Mouse (Mus musculus): Measurements from ENCODE around the gene Mbnl1. TPM values are rescaled to one million over a fixed set of nuclear protein-coding genes. Genes with fewer than 3 reads are reported as not detected.
A peak's percentile ranks its signal among the peaks of the same experiment; 100 is the strongest.

The Mbnl1 gene
- total RNA-seq (2015): 716 and 772 TPM in 2 replicates
- total RNA-seq (2017): 1,073 and 1,122 TPM in 2 replicates

DNA sequence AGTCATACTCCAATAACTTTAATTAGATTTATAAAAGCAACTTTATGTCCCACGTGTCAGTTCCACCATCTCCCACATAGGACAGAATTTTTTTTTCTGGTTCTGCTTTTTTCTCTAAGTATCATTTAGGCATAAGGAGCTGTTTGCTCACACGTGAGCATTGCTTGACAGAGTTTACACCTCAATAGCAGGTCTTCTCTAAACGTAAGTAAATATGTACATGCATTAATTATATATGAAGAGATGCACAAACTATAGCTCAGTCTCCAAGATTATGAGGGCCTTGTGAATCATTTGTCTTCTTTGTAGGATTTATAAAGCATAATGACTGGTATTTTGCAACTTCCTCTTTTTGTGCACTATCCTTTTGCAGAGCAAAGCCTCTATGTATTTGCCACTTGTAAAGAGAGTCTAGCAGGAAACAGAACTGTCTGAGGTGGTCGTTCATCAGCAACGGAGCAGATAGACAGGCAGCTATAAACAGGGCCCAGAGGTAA, at the start of gene Mbnl1:
TSS of gene Mbnl1 (plus strand) at position 150 of the 497 bp plus-strand sequence.
- peak; percentile 22 for ATAC-seq (ENCODE audit: poor library complexity, severe bottlenecking)

DNA sequence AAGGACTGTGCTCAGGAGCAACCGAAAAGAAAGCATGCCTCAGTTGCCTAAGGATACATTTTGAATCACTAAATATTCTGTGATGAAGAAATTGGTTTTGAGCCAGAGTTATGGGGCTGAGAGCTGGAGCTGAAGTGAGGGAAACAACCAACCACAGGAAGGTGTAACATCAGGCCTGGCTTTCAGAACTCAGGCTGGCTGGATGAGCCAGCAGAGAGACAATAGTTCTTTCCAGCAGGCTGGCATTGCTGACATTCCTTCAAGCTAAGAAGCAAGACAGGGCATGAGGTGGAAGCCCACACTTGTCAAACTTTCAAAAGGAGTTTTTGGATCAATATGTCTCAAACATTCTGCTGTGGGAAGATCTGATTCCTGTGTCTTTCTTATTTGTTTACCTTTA, 48.5 kb upstream of the Mbnl1 start:
- ATAC-seq (ENCODE audit: poor library complexity, severe bottlenecking): no peak

DNA sequence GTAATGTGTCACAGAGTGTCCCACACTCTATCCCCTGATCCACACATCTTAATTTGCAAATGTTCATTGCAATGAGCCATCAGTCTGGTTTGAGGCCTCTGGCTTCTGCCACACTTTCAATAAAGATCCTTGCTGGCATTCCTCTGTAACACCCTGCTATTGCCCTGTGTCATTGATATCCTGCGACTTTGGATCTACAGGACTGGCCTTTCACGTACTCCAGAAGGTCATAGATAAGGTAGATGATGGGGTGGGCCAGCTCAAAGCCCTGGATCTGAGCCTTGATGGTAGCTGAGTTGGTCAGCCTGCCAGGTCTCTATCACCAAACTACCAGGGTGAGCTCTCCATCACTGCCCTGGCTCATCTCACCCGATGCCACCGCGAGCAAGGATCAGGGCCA, 43.6 kb upstream of the Mbnl1 start:
- no peak for ATAC-seq (ENCODE audit: poor library complexity, severe bottlenecking)

DNA sequence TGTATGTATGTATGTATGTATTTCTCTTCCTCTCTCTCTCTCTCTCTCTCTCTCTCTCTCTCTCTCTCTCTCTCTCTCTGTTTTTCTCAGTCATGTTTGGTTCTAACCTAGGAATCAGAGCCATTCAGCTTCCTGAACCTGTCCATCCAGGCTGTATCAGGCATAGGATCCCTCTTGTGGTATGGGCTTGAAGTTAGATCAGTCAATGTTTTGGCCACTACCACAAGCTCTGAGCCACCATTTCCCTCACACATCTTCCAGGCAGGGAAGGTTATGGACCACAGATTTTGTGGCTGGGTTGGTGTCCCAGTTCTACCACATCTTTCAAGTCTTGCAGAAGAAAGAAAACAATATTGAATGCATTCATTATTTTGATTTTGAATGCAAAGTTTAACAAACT, 35.4 kb upstream of the Mbnl1 start:
- no peak for ATAC-seq (ENCODE audit: poor library complexity, severe bottlenecking)

DNA sequence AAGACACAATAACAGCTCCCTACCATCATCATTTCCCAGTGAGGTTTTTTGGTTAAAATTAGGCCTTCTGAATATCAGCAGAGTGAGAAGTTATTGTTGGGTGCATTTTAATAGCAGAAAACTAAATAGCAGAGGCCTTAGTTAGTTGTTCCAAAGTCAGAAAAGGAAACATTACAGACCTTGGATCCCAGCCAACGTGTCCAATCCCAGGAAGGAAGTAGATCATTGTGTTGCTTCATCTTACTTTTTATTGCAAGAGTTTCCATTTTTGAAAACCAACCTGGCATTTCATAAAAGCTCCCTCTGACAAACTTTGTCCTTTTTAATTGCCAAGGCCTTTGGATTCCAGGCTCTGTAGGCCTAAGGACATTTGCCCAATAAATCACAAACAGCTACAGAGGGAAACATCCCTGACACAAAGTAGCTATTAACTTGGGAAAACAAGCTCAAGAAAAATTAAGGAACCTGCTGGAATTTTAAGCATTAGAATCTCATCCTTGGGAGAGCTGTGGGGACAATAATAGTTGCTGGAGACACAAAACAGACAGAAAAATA, 34.9 kb upstream of the Mbnl1 start:
- peak; percentile 68 for ATAC-seq (ENCODE audit: poor library complexity, severe bottlenecking)

DNA sequence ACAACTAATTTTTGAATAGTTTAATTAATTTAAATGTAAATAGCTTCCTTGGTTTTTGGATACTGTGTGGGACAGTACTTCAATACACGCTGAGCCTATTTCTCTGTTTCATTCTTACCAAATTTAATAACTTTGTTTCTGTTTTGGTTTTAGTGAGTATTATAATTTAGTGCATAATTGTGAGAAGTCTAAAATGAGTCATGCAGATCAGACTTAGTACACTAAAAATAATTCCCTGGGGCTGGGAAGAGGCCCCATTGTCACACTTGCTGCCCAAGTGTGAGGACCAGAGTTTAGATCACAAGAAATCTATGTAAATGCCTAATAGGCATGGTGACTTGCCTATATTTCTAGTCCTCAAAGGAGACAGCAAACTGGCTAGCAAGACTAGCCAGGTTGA, 33.9 kb upstream of the Mbnl1 start:
- no peak for ATAC-seq (ENCODE audit: poor library complexity, severe bottlenecking)

DNA sequence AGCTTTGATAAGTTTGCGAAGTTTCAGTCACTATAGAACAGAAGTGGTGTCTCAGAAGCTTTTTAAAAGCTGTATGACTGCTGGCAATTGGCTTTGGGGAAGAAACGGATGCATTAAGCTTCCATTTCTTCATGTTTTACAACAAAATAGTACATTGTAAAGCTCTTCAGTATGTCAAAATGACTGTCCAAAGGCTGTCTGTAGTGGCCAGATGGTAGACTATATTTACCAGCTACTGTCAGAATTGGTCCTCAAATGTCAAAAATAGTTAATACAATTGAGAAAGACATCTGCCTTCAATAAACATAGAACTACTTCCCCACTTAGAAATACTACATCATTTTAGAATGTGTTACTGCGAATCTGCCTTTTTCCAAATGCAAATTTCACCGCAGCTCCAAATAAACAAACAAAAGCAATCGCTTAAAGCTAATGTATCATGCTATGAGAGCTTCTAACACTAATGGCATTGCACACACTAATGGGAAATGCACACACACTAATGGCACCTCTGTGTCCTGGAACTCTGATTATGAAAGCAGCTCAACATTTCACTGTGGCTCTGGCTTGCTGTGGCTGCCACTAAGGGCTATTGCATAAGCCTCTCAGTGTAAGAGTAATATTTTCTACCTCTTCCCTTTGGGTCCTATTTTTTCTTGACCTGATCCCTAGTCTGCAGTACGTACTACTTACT, 10.7 kb upstream of the Mbnl1 start:
- peak; percentile 79 for ATAC-seq (ENCODE audit: poor library complexity, severe bottlenecking)

DNA sequence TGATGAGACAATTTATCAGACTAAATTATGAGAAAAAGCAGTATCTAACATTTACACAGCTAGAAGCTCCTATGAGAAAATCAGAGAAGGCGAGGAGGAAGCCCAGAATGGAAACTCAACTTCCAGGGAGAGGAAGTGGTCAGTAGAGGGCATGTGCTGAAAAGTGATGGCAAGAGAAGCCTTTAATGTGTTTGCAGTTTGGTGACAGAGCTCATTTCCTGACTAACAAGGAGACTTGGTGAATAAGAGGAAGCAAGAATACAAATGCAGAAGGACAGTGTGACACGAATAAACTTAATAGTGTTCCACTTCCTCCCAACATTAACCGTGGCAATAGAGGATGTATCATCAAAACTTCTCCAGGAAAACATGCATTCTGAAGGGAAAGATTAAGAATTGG, 4.0 kb upstream of the Mbnl1 start:
- ATAC-seq (ENCODE audit: poor library complexity, severe bottlenecking): peak; percentile 78

DNA sequence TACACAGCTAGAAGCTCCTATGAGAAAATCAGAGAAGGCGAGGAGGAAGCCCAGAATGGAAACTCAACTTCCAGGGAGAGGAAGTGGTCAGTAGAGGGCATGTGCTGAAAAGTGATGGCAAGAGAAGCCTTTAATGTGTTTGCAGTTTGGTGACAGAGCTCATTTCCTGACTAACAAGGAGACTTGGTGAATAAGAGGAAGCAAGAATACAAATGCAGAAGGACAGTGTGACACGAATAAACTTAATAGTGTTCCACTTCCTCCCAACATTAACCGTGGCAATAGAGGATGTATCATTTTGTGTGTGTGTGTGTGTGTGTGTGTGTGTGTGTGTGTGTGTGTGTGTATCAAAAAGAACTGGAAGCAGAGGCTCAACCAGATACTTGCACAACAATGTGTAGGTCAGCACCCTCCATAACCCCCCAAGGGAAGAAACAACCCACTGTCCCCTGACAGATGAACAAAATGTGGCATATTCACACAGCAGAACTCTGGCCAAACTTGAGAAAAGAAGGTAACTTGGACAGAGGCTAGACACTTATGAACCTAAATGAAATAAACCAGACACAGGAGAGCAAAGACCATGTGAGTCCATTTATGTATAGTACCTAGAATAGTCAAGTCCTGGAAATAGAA, 3.3 kb upstream of the Mbnl1 start:
- ATAC-seq (ENCODE audit: poor library complexity, severe bottlenecking): peak; percentile 77

DNA sequence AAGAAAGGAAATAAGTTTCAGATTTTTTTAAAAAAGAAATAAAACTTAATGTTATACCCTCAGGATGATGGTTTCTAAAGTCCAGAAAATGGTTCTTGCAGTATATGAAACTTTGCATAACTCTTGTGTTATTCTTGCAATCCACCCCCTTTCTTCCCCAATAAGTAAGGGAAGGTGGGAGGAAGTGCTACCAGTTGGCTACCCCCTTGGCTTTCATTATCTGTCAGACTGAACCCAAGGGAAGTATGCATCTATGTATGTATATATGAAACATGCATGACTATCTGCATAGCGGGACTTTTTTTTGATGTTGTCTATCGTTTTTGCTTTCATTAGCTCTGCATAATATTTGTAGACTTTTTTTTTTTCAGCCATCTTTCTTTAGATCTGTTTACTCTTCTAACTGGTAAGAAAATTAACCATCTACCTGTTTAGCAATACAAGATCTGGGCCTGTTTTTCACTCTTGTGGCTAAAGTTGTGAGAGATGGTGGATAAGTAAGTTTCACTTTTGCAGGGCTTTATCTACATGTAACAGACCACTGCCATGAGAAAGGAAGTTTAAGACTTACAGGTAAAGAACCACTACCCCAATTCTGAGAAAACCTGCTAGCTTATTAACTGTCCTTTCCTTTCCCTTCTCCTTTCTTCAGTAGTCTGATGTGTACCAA, 484 bp upstream of the Mbnl1 start:
- peak; percentile 13 for ATAC-seq (ENCODE audit: poor library complexity, severe bottlenecking)

DNA sequence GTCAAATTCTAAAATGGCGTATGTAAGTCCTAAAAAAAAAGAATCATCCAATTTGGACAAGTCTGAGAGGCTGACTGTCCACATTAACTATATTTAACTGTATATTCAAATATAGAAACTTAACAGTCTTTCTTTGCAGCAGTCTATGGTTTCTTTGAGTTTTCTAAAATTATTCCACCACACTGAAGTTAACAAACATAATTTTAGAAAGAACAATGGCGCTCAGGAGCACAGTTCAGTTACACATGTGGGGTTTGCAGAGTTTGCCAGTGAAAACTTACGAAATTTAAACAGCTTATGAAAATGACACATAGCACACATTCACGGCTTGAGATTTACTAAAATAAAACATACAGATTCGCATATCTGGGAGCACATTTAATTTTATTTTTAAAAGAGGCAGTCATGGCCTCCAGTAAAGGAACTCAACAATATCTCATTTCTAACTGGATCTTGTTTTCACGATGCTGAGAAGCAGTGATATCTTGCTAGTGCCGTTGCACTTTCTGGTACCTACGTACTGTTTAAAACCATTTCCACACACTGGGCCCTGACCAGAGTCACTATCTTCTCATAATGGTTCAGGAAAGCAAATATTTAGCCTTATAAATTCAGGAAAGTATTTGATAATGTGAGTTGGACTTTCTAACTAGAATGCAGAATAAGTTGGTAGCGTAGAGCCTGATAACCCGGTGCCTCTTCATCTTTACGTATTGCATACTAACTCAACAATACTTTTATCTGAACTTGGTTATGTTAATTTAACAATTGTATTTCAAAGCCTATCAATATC, 1.4 kb downstream of the Mbnl1 start:
- no peak for ATAC-seq (ENCODE audit: poor library complexity, severe bottlenecking)

DNA sequence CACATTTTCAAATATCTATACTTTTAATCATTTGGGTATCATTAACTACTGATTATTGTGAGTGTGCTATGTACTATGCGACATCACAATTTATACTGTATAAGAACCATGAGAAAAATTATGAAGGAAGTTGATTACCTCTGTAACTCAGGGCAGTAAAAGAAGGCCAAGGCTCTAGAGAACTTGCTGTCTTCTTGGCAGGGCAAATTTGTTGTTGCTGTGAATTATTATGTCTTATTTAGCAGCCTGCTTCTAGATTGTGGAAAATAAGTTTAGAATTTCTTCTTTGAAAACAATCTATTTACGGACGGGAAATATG, 2.0 kb downstream of the Mbnl1 start:
- ATAC-seq (ENCODE audit: poor library complexity, severe bottlenecking): no peak

DNA sequence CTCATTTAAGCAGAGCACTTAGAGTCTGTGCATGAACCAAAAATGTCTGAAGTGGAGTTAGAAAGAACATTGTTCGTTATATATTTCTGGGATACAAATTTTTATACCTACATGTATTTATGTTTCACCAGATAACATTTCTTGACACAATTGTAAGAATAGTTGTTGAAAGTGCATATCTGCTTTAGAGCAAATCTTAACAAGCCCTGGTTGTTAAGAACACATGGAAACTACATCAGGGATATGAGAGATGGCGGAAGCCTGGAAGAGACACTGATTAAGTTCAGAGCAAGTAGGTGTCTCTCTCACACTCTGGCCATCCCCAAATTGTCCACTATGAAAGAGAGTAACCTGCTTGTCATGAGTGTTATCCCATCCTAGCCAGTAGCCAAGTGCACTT, 2.4 kb downstream of the Mbnl1 start:
- no peak for ATAC-seq (ENCODE audit: poor library complexity, severe bottlenecking)

DNA sequence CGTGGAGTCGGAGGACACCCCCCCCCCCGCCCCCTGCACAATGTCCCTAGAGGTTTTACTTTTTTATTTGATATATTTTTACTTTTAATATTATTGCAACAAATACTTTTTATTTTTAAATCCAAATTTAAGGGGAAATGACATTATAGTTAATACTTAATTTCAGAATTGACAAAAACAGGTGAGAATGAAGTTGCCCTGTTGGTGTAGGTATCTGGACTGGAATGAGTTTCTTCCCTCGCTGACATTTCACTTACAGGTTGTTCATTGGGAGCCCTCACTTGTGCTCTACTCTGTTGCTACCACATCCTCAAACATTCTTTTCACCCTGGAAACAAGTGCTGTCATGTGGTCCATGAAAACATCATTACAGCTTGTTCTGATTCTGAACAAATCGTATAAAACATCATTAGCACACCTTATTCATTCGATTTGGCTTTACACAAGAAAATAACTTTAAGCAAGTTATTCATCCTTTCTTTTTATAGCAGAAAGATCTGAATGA, 4.2 kb downstream of the Mbnl1 start:
- ATAC-seq (ENCODE audit: poor library complexity, severe bottlenecking): no peak

DNA sequence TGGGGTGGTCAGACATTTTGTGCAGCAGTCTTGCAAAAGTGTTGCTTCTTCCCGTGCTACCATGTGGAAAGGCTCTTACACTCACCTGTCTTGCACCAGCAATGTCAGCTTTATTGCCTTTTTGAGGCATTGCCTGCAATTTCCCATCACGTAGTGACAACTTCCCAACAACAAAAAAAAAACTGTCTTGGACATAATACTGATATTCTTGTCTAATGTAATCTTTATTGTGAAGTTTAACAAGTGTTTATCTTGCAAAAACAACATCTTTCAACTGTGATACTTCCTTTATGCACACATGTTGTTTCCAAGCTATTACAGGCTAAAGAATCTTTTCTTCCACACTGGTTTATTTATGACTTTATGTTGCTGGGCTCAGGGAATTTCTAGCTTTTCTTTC, 5.8 kb downstream of the Mbnl1 start:
- ATAC-seq (ENCODE audit: poor library complexity, severe bottlenecking): peak; percentile 31

DNA sequence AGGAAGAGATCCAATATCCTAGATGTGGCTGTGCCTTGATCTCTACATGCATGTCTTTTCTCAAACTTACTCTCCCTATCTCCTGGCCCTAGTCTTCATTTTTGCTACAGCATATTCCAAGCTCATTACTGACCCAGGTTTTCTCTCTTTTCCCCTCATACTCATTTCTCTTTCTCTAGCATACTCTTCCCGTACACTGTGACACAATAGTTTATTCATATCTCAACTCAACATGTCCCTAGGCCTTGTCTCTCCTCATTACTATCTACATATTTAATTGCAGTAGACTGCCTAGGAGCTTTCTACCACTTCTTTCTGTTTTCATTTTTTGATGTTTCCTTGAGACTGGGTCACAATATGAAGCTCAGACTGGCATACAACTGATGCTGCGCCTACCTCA, 8.1 kb downstream of the Mbnl1 start:
- ATAC-seq (ENCODE audit: poor library complexity, severe bottlenecking): no peak

DNA sequence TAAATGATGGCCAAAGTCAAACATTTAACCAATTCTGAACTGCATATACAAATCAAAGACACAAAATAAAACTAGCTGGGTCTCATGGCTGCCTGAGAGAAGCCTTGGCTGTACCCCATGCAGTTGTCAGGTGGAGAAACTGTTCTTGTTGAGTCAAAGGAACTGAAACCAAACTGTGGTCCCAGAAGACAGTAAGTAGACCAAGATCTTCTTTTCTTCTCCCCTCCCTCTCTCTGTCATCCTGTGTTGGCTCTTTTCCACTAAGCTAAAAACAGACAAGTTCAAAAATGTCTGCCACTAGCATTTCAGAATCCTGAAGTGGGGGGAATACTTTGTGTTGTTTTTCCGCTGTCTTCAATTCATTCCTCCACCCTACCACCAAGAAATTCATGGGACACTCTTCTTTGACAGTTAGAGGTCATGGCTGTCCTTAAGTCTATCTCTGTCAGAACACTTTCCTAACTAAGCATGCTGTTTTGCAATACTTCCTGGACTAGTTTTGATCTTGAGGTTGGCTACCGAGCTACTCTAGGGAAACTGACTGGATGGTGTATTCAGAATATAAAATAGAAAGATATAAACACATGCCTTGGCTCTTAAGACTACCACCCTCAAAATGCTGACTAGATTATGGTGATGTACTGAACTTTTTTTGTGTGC, 9.2 kb downstream of the Mbnl1 start:
- ATAC-seq (ENCODE audit: poor library complexity, severe bottlenecking): peak; percentile 71

DNA sequence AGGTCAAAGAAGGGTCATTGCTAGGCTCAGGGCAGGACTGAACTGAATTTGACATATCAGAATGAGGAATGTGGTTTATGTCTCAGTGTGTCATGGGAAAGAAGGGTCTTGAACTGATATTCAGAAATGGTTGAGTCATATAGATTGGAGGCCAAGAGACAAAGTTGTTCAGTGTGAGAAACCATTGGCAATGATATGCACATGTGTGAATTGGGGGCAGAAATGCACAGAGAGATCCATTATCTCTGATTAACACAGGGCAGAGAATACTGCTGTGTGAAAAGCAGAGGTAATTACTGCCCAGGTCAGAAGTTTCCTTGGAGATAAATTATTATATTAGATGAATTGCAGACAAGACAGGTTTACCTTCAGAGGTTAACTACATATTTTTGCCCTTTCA, 10.7 kb downstream of the Mbnl1 start:
- no peak for ATAC-seq (ENCODE audit: poor library complexity, severe bottlenecking)

DNA sequence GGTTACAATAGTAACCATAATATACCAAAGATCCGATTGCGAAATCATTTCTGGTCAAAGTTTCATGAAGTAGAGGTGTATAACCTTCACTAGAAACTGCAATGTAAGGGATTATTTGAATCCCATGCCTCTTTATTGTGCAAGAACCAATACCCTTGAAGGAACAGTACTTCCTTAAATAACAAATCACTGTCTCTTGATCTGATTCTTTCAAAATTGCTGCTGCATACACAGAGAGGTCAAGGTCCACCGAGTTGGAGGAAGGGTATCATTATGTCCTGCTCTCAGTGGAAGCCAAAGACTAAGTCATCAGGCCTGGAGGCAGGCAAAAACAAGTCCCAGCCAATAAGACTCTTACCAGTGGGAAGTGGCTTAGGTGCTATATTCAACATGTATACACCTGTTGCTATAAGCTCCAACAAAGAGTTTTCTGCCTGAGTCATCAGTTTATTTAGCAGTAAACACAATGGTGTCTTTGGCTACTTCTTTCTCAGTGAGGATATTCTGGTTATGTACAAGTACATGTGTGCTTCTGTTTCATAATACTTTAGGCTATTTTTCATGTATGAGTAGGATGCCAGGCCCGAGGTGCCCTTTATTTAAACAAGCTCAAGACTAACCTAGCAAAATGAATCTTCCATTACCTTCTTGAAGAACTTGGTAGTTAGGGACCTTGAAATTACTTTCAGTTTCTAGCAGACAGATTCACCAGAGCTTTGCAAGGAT, 13.5 kb downstream of the Mbnl1 start:
- peak; percentile 39 for ATAC-seq (ENCODE audit: poor library complexity, severe bottlenecking)

DNA sequence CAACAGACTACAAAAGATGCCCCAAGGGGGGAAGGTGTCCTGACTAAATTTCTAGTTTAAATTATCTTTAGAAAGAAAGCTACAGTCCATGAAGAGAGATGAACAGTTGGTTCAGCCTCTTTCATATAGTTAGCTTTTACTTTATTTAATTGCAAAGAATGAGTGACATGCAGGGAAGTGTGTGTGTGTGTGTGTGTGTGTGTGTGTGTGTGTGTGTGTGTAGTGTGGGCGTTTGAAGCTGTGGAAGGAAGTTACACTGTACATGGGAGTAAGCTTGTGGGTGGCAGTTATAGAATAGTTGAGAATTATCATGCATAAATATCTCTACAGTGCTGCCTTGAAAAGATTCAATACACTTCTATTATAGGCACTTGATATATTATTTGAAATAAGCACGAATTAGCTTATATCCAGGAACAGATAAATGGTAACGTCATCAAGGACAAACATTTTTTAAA, 14.1 kb downstream of the Mbnl1 start:
- no peak for ATAC-seq (ENCODE audit: poor library complexity, severe bottlenecking)

All from megakaryocyte, adult 5-6 weeks (primary cell).